Comparison of ENCODE assay signal across 8 mouse cellular contexts in the genomic region with DNA sequence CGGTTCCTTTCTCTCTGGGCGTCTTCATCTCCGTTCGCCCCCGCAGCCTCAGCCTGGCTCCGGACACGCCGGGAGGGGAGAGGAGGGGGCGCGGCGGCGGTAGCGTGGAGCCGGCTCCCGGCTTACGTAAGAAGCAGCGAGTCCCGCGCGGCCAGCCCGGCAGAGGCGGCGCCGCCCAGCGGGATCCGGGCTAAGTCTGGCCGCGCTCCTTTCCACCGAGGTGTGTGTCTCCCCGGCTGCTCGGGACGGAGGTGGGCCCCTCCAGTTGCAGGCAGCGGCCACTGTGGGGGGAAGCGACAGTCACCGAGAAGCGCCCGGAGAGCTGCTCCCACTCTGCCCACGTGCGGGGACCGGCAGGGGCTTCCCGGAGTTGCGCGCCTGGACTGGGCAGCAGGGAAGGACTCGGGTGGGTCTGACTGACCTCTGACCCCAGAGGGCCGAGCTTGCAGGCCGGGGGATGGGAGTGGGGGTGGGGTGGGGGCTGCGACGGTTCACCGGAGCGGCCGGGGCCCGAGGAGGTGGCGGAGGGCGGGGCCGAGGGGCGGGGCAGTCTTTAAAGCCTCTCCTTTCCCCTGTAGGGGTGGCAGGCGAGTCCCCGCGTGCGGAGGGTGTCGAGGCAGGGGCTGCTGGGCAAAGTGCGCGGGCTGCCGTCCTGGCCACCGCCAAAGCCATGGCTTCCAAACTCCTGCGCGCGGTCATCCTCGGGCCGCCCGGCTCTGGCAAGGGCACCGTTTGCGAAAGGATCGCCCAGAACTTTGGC. TPM values are rescaled to one million over a fixed set of nuclear protein-coding genes. Genes with fewer than 3 reads are reported as not detected.
DNase-seq lines count a peak whose midpoint lies in the region; ATAC-seq and TF ChIP-seq lines count a peak whose summit lies in the region.

TSS of gene Ak4 (plus strand) at position 127 of the 760 bp plus-strand sequence.

- H3K4me1 ChIP-seq in CH12.LX (ENCODE audit: control insufficient read depth in 1 of 2, insufficient read depth in 2 of 2) = peaks cover 0 to 8% of the 10 kb centered on the region in 2 experiments; a peak in 2 of 4 replicates
- H3K4me1 ChIP-seq in forebrain, embryonic 10.5 days = peaks cover 31% of the 10 kb centered on the region
- peaks cover 11% of the 10 kb centered on the region for H3K4me1 ChIP-seq in heart, embryonic 15.5 days (replicated peaks)
- 0 out of 2 replicates have a peak, but pooled peaks cover 10% of the 10 kb centered on the region for H3K4me1 ChIP-seq in liver, embryonic 15.5 days (replicated peaks)
- H3K4me1 ChIP-seq in neural tube, embryonic 13.5 days (replicated peaks) = peaks cover 22% of the 10 kb centered on the region

- no peaks in the 10 kb centered on the region for H3K79me2 ChIP-seq in CH12.LX (replicated peaks; ENCODE audit: control insufficient read depth, extremely low read depth, insufficient read depth, poor library complexity, severe bottlenecking)

- under 1% methylated on average over 60 of the region's 74 CpGs for WGBS in forebrain, embryonic 10.5 days
- WGBS in heart, embryonic 15.5 days = under 1% methylated on average over 61 of the region's 74 CpGs
- WGBS in liver, embryonic 15.5 days (ENCODE audit: insufficient replicate concordance) = under 1% methylated on average over 72 of the region's 74 CpGs
- WGBS in neural tube, embryonic 13.5 days = under 1% methylated on average over 72 of the region's 74 CpGs

- in situ Hi-C loops in CH12.LX (cut with MboI; ENCODE audit: low pct_ligation_motif_present, low pct_unique_long_range_greater_than_20kb, low sequenced_read_pairs) = no loop called here

- TF ChIP-seq POLR2A in CH12.LX (IDR thresholded peaks at IDR 0.05; ENCODE audit: low read depth, low read length) = no peak

- H3K4me2 ChIP-seq in CH12.LX (ENCODE audit: insufficient read depth, low read depth, poor library complexity, severe bottlenecking) = peak within 1 kb of the TSS; percentile 100
- H3K4me2 ChIP-seq in heart, embryonic 15.5 days = peak within 1 kb of the TSS; percentile 82
- H3K4me2 ChIP-seq in liver, embryonic 15.5 days = peak within 1 kb of the TSS; percentile 83
- H3K4me2 ChIP-seq in neural tube, embryonic 13.5 days = peak within 1 kb of the TSS; percentile 99

- H3K9ac ChIP-seq in CH12.LX (ENCODE audit: insufficient read depth, low read depth) = peak within 1 kb of the TSS; percentile 9; the same call in 1 of the 2 replicates
- H3K9ac ChIP-seq in heart, embryonic 15.5 days = peak within 1 kb of the TSS; percentile 93
- peak within 1 kb of the TSS; percentile 54 for H3K9ac ChIP-seq in liver, embryonic 15.5 days
- peak within 1 kb of the TSS; percentile 76 for H3K9ac ChIP-seq in neural tube, embryonic 13.5 days

- TF ChIP-seq RAD21 in CH12.LX (IDR thresholded peaks at IDR 0.05; ENCODE audit: low read depth, low read length) = no peak

- H3K27ac ChIP-seq in CH12.LX (ENCODE audit: insufficient read depth, low read depth) = no peak within 1 kb of the TSS
- H3K27ac ChIP-seq in forebrain, embryonic 10.5 days = peak within 1 kb of the TSS; percentile 97
- H3K27ac ChIP-seq in heart, embryonic 15.5 days = peak within 1 kb of the TSS; percentile 72
- H3K27ac ChIP-seq in liver, embryonic 15.5 days (replicated peaks) = peak within 1 kb of the TSS; percentile 78
- no peak within 1 kb of the TSS for H3K27ac ChIP-seq in neural tube, embryonic 13.5 days (replicated peaks)

- H3K9me3 ChIP-seq in CH12.LX (replicated peaks; ENCODE audit: low read length) = no peaks in the 10 kb centered on the region
- no peaks in the 10 kb centered on the region for H3K9me3 ChIP-seq in forebrain, embryonic 10.5 days
- H3K9me3 ChIP-seq in heart, embryonic 15.5 days (replicated peaks) = no peaks in the 10 kb centered on the region
- no peaks in the 10 kb centered on the region for H3K9me3 ChIP-seq in liver, embryonic 15.5 days (replicated peaks)
- H3K9me3 ChIP-seq in neural tube, embryonic 13.5 days = no peaks in the 10 kb centered on the region

- DNase-seq in CH12.LX (ENCODE audit: extremely low read depth) = peak; percentile 46
- DNase-seq in brain, adult 2 months (ENCODE audit: low read depth, low spot score) = peak; percentile 76
- DNase-seq in forebrain, embryonic 10.5 days (ENCODE audit: extremely low spot score, low spot score) = peak; percentile 72
- DNase-seq in kidney, postnatal 10 days = peak; percentile 73
- peak; percentile 46 for DNase-seq in thymus, postnatal 25 days

- peak; percentile 83 for ATAC-seq in heart, embryonic 15.5 days (replicated peaks; ENCODE audit: insufficient number of reproducible peaks, insufficient read depth, low FRiP score, low read depth)
- peak; percentile 80 for ATAC-seq in liver, embryonic 15.5 days (ENCODE audit: insufficient read depth)
- ATAC-seq in neural tube, embryonic 13.5 days (ENCODE audit: low read depth) = peak; percentile 78

- TF ChIP-seq CTCF in CH12.LX (conservative IDR thresholded peaks at IDR 0.05 in 1 of 2, IDR thresholded peaks at IDR 0.05 in 1 of 2; ENCODE audit: low read depth in 2 of 2, low read length in 2 of 2) = peak in 1 of 2 experiments; percentile 11; a peak in 1 of 4 replicates

- dilution Hi-C loops in CH12.LX (cut with MboI; ENCODE audit: extremely low pct_ligation_motif_present, extremely low pct_unique_long_range_greater_than_20kb, low sequenced_read_pairs) = no loop called here

- TF ChIP-seq EP300 in CH12.LX (IDR thresholded peaks at IDR 0.05; ENCODE audit: low read length) = no peak

- H3K27me3 ChIP-seq in CH12.LX (replicated peaks) = peaks cover 2% of the 10 kb centered on the region
- H3K27me3 ChIP-seq in forebrain, embryonic 10.5 days (ENCODE audit: poor library complexity, severe bottlenecking) = no peaks in the 10 kb centered on the region
- H3K27me3 ChIP-seq in heart, embryonic 15.5 days = no peaks in the 10 kb centered on the region
- peaks cover 41% of the 10 kb centered on the region for H3K27me3 ChIP-seq in liver, embryonic 15.5 days
- H3K27me3 ChIP-seq in neural tube, embryonic 13.5 days = peaks cover 15% of the 10 kb centered on the region

- peaks cover 0 to 6% of the 10 kb centered on the region in 2 experiments for H3K36me3 ChIP-seq in CH12.LX (replicated peaks in 1 of 2; ENCODE audit: control insufficient read depth in 1 of 2, insufficient read depth in 1 of 2, low read length in 1 of 2)
- peaks cover 24% of the 10 kb centered on the region for H3K36me3 ChIP-seq in forebrain, embryonic 10.5 days (replicated peaks)
- H3K36me3 ChIP-seq in heart, embryonic 15.5 days = no peaks in the 10 kb centered on the region
- no peaks in the 10 kb centered on the region for H3K36me3 ChIP-seq in liver, embryonic 15.5 days (replicated peaks)
- no peaks in the 10 kb centered on the region for H3K36me3 ChIP-seq in neural tube, embryonic 13.5 days

- H3K4me3 ChIP-seq in CH12.LX (replicated peaks in 1 of 3; ENCODE audit: low read depth in 2 of 3, low read length in 2 of 3, poor library complexity in 1 of 3) = peak within 1 kb of the TSS; percentile 57 to 85 (median 73)
- peak within 1 kb of the TSS; percentile 91 for H3K4me3 ChIP-seq in forebrain, embryonic 10.5 days
- peak within 1 kb of the TSS; percentile 93 for H3K4me3 ChIP-seq in heart, embryonic 15.5 days
- peak within 1 kb of the TSS; percentile 61 for H3K4me3 ChIP-seq in liver, embryonic 15.5 days (replicated peaks)
- H3K4me3 ChIP-seq in neural tube, embryonic 13.5 days = peak within 1 kb of the TSS; percentile 68

TF ChIP-seq in CH12.LX, 34 proteins besides CTCF, POLR2A, EP300 and RAD21 (continues in another document):
- no peak for TF ChIP-seq TBP (conservative IDR thresholded peaks at IDR 0.05; ENCODE audit: low read depth, low read length)
- no peak for TF ChIP-seq MAX (IDR thresholded peaks at IDR 0.05; ENCODE audit: low read length)
- no peak for TF ChIP-seq PAX5 (IDR thresholded peaks at IDR 0.05; ENCODE audit: low read length)
- TF ChIP-seq SIN3A (IDR thresholded peaks at IDR 0.05; ENCODE audit: low read length) = peak; percentile 54
- TF ChIP-seq JUN (IDR thresholded peaks at IDR 0.05; ENCODE audit: insufficient read depth, low read depth, low read length) = no peak
- no peak for TF ChIP-seq IRF4 (IDR thresholded peaks at IDR 0.05; ENCODE audit: low read depth, low read length)
- TF ChIP-seq NELFE (IDR thresholded peaks at IDR 0.05; ENCODE audit: low read depth, low read length) = no peak
- no peak for TF ChIP-seq E2F4 (IDR thresholded peaks at IDR 0.05; ENCODE audit: insufficient replicate concordance, low read depth, low read length)
- TF ChIP-seq MXI1 (IDR thresholded peaks at IDR 0.05; ENCODE audit: low read depth, low read length) = peak; percentile 82
- TF ChIP-seq ZKSCAN1 (IDR thresholded peaks at IDR 0.05; ENCODE audit: borderline replicate concordance, low read depth, low read length) = no peak
- no peak for TF ChIP-seq TCF12 (IDR thresholded peaks at IDR 0.05; ENCODE audit: low read depth, low read length)
- no peak for TF ChIP-seq ZNF384 (IDR thresholded peaks at IDR 0.05; ENCODE audit: low read depth, low read length)
- TF ChIP-seq JUND (conservative IDR thresholded peaks at IDR 0.05; ENCODE audit: low read depth, low read length) = no peak
- 0 out of 2 replicates have a peak, but pooled peaks have one; percentile 38 for TF ChIP-seq CHD2 (IDR thresholded peaks at IDR 0.05; ENCODE audit: low read length)
- no peak for TF ChIP-seq RCOR1 (conservative IDR thresholded peaks at IDR 0.05; ENCODE audit: low read depth, low read length)
- no peak for TF ChIP-seq ETS1 (conservative IDR thresholded peaks at IDR 0.05; ENCODE audit: low read depth, low read length)
- TF ChIP-seq USF2 (conservative IDR thresholded peaks at IDR 0.05; ENCODE audit: low read depth, low read length) = no peak
- TF ChIP-seq SMC3 (IDR thresholded peaks at IDR 0.05; ENCODE audit: low read depth, low read length) = no peak
- no peak for TF ChIP-seq ZMIZ1 (IDR thresholded peaks at IDR 0.05; ENCODE audit: low read depth, low read length)
- TF ChIP-seq ZC3H11A (IDR thresholded peaks at IDR 0.05; ENCODE audit: low read depth, low read length) = no peak
- TF ChIP-seq MEF2A (IDR thresholded peaks at IDR 0.05; ENCODE audit: borderline replicate concordance, low read depth, low read length) = no peak
- TF ChIP-seq MAZ (IDR thresholded peaks at IDR 0.05; ENCODE audit: low read depth, low read length) = no peak
- TF ChIP-seq USF1 (IDR thresholded peaks at IDR 0.05; ENCODE audit: low read depth, low read length) = no peak
- TF ChIP-seq NRF1 (IDR thresholded peaks at IDR 0.05; ENCODE audit: low read depth, low read length) = no peak

RNA-seq across cellular contexts. Expression of gene Ak4, which starts in this region (rescaled TPM):
- total RNA-seq in CH12.LX (2012; rRNA removed) = 12.5 and 23.0 TPM in 2 replicates
- total RNA-seq in CH12.LX (2014; rRNA removed) = 42.4 and 49.4 TPM in 2 replicates
- polyA plus RNA-seq in CH12.LX (2012; ENCODE audit: insufficient read length, low read depth) = 10.6 and 11.8 TPM in 2 replicates
- polyA plus RNA-seq in forebrain, embryonic 10.5 days (2016; fragmentation: Nextera tagmentation; extraction: Ambion mirVana) = 43.9 and 49.1 TPM in 2 replicates
- polyA plus RNA-seq in heart, embryonic 15.5 days (2015; fragmentation: Nextera tagmentation; extraction: Ambion mirVana) = 19.7 and 21.3 TPM in 2 replicates
- 14.9 and 17.8 TPM in 2 replicates for polyA plus RNA-seq in liver, embryonic 15.5 days (2015; fragmentation: Nextera tagmentation; extraction: Ambion mirVana)
- 4.6 and 5.2 TPM in 2 replicates for polyA plus RNA-seq in neural tube, embryonic 13.5 days (2015; fragmentation: Nextera tagmentation; extraction: Ambion mirVana)

Comparison
In these comparisons a context has a peak if more than half of its experiments do, and no peak if none do; other contexts are left out.
1. H3K27ac ChIP-seq: peak in forebrain, embryonic 10.5 days (single experiment), heart, embryonic 15.5 days (single experiment) and liver, embryonic 15.5 days (single experiment); none in CH12.LX (single experiment) and neural tube, embryonic 13.5 days (single experiment).
2. H3K9ac ChIP-seq: peak in every context shown above with its lines; median percentile 93 in heart, embryonic 15.5 days; 76 in neural tube, embryonic 13.5 days; 54 in liver, embryonic 15.5 days; 9 in CH12.LX.
3. Peak in every context shown above with its lines, with median percentiles within 50 percentile points of each other: DNase-seq, H3K4me2 ChIP-seq, H3K4me3 ChIP-seq and ATAC-seq.